In genomic region chr11:70526211-70526610, GRCm38 (mm10) we compare ENCODE assay signal across 9 mouse cellular contexts. TPM values are rescaled to one million over a fixed set of nuclear protein-coding genes. Genes with fewer than 3 reads are reported as not detected.
A peak's percentile ranks its signal among the peaks of the same experiment; 100 is the strongest.
DNase-seq lines count a peak whose midpoint lies in the region; ATAC-seq and TF ChIP-seq lines count a peak whose summit lies in the region.
"Had no signal": no experiment of that assay in that cellular context is flagged by ENCODE, and none has a peak within 500 bp of the region (broad histone marks: within the 10 kb centered on the region; RNA-seq: fewer than 3 reads in every experiment).

No protein-coding gene starts in this region.

- no peaks in the 10 kb centered on the region; the same call in none of the 2 replicates for H3K36me3 ChIP-seq in lung, postnatal 0 days (ENCODE audit: insufficient read depth, low read length)
- peaks cover 31% of the 10 kb centered on the region for H3K36me3 ChIP-seq in forebrain, embryonic 14.5 days (ENCODE audit: control insufficient read depth, insufficient read depth, low read length)
- peaks cover 30% of the 10 kb centered on the region for H3K36me3 ChIP-seq in limb, embryonic 15.5 days
- H3K36me3 ChIP-seq in stomach, postnatal 0 days (ENCODE audit: control insufficient read depth, insufficient read depth, low read length): peaks cover 9% of the 10 kb centered on the region; the same call in 1 of the 2 replicates

- no peak overlapping the region for H3K9ac ChIP-seq in lung, postnatal 0 days (replicated peaks; ENCODE audit: low read depth)
- peak overlapping the region; percentile 69; the same call in 1 of the 2 replicates for H3K9ac ChIP-seq in forebrain, embryonic 14.5 days (ENCODE audit: low read length)
- H3K9ac ChIP-seq in limb, embryonic 15.5 days: peak overlapping the region; percentile 58
- H3K9ac ChIP-seq in stomach, postnatal 0 days (ENCODE audit: low read length): peak overlapping the region; percentile 73; the same call in 1 of the 2 replicates

- no peaks in the 10 kb centered on the region for H3K27me3 ChIP-seq in lung, postnatal 0 days (replicated peaks; ENCODE audit: insufficient read depth, low read length)
- H3K27me3 ChIP-seq in forebrain, embryonic 14.5 days (replicated peaks; ENCODE audit: control insufficient read depth, insufficient read depth, low read length): no peaks in the 10 kb centered on the region
- H3K27me3 ChIP-seq in limb, embryonic 15.5 days: no peaks in the 10 kb centered on the region
- no peaks in the 10 kb centered on the region for H3K27me3 ChIP-seq in stomach, postnatal 0 days (ENCODE audit: control insufficient read depth, insufficient read depth, low read length)

- WGBS in lung, postnatal 0 days: 84% methylated on average over 12 of the region's 12 CpGs
- 88% methylated on average over 12 of the region's 12 CpGs for WGBS in forebrain, embryonic 14.5 days
- 87% methylated on average over 12 of the region's 12 CpGs for WGBS in limb, embryonic 15.5 days
- WGBS in stomach, postnatal 0 days: 85% methylated on average over 12 of the region's 12 CpGs

- no peak for ATAC-seq in lung, postnatal 0 days
- ATAC-seq in forebrain, embryonic 14.5 days: no peak
- ATAC-seq in limb, embryonic 15.5 days (ENCODE audit: insufficient number of reproducible peaks, low FRiP score, low TSS enrichment, low read depth): no peak
- ATAC-seq in stomach, postnatal 0 days (ENCODE audit: low FRiP score, low TSS enrichment): no peak

- peak overlapping the region; percentile 75; the same call in 1 of the 2 replicates for H3K4me3 ChIP-seq in lung, postnatal 0 days (ENCODE audit: low read depth, low read length)
- H3K4me3 ChIP-seq in forebrain, embryonic 14.5 days (ENCODE audit: low read depth, low read length): peak overlapping the region; percentile 62
- H3K4me3 ChIP-seq in limb, embryonic 15.5 days: peak overlapping the region; percentile 67
- H3K4me3 ChIP-seq in stomach, postnatal 0 days (ENCODE audit: low read depth, low read length): peak overlapping the region; percentile 68; the same call in 1 of the 2 replicates

- H3K9me3 ChIP-seq in lung, postnatal 0 days (ENCODE audit: low read length): no peaks in the 10 kb centered on the region
- no peaks in the 10 kb centered on the region for H3K9me3 ChIP-seq in forebrain, embryonic 14.5 days (replicated peaks; ENCODE audit: control insufficient read depth, low read length)
- H3K9me3 ChIP-seq in limb, embryonic 15.5 days: no peaks in the 10 kb centered on the region
- H3K9me3 ChIP-seq in stomach, postnatal 0 days (ENCODE audit: control insufficient read depth, low read length): no peaks in the 10 kb centered on the region

- TF ChIP-seq EP300 in lung, postnatal 0 days (IDR thresholded peaks at IDR 0.05): no peak
- TF ChIP-seq EP300 in stomach, postnatal 0 days (optimal IDR thresholded peaks at IDR 0.05): no peak

- H3K4me2 ChIP-seq in lung, postnatal 0 days (replicated peaks; ENCODE audit: low read depth, low read length): peak overlapping the region; percentile 73; the same call in 1 of the 2 replicates
- H3K4me2 ChIP-seq in forebrain, embryonic 14.5 days (ENCODE audit: low read length): peak overlapping the region; percentile 66
- peak overlapping the region; percentile 67 for H3K4me2 ChIP-seq in limb, embryonic 15.5 days
- peak overlapping the region; percentile 64 for H3K4me2 ChIP-seq in stomach, postnatal 0 days (replicated peaks; ENCODE audit: low read depth)

- no peak for DNase-seq in lung, postnatal 0 days (ENCODE audit: low spot score)
- DNase-seq in lung, postnatal 36 days: no peak
- no peak for DNase-seq in forebrain, embryonic 14.5 days (ENCODE audit: low spot score)
- no peak for DNase-seq in stomach, postnatal 0 days (ENCODE audit: low spot score)
- DNase-seq in urinary bladder, adult 2 months (ENCODE audit: low spot score): no peak
- no peak for DNase-seq in cerebellum, postnatal 10 days
- DNase-seq: gastrocnemius, postnatal 10 days; thymus, adult 18-20 months had no signal

- TF ChIP-seq CTCF in lung, postnatal 0 days (IDR thresholded peaks at IDR 0.05): no peak
- no peak for TF ChIP-seq CTCF in stomach, postnatal 0 days (IDR thresholded peaks at IDR 0.05; ENCODE audit: low read depth)

- H3K4me1 ChIP-seq in lung, postnatal 0 days (ENCODE audit: insufficient read depth, low read depth, low read length): no peaks in the 10 kb centered on the region; the same call in 1 of the 2 replicates
- peaks cover 4% of the 10 kb centered on the region; the same call in 1 of the 2 replicates for H3K4me1 ChIP-seq in forebrain, embryonic 14.5 days (ENCODE audit: control insufficient read depth, insufficient read depth, low read length)
- H3K4me1 ChIP-seq in limb, embryonic 15.5 days: peaks cover 13% of the 10 kb centered on the region
- H3K4me1 ChIP-seq in stomach, postnatal 0 days (replicated peaks; ENCODE audit: control insufficient read depth, insufficient read depth): no peaks in the 10 kb centered on the region

- H3K27ac ChIP-seq in lung, postnatal 0 days (ENCODE audit: low read length): no peak overlapping the region
- H3K27ac ChIP-seq in forebrain, embryonic 14.5 days (ENCODE audit: low read depth, low read length): no peak overlapping the region
- H3K27ac ChIP-seq in limb, embryonic 15.5 days: no peak overlapping the region
- H3K27ac ChIP-seq in stomach, postnatal 0 days (replicated peaks): no peak overlapping the region

RNA-seq across cellular contexts. Expression of gene Psmb6, which starts 1.0 kb away (rescaled TPM):
- polyA plus RNA-seq in lung, postnatal 0 days (2015; fragmentation: Nextera tagmentation; extraction: Ambion mirVana): 451 and 505 TPM in 2 replicates
- 841 and 1,034 TPM in 2 replicates for polyA plus RNA-seq in forebrain, embryonic 14.5 days (2014; fragmentation: Nextera tagmentation; extraction: Ambion mirVana)
- polyA plus RNA-seq in limb, embryonic 15.5 days (2015; fragmentation: Nextera tagmentation; extraction: Ambion mirVana): 660 and 698 TPM in 2 replicates
- 516 and 537 TPM in 2 replicates for polyA plus RNA-seq in stomach, postnatal 0 days (2015; fragmentation: Nextera tagmentation; extraction: Ambion mirVana)
- polyA plus RNA-seq in urinary bladder, adult 2 months (2012; rRNA removed): 249 and 294 TPM in 2 replicates

RNA-seq across cellular contexts. Expression of gene Gm40193, which starts 6.5 kb away (rescaled TPM):
- not detected in 2 replicates for polyA plus RNA-seq in lung, postnatal 0 days (2015; fragmentation: Nextera tagmentation; extraction: Ambion mirVana)
- polyA plus RNA-seq in forebrain, embryonic 14.5 days (2014; fragmentation: Nextera tagmentation; extraction: Ambion mirVana): not detected in 2 replicates
- polyA plus RNA-seq in limb, embryonic 15.5 days (2015; fragmentation: Nextera tagmentation; extraction: Ambion mirVana): not detected in 2 replicates
- not detected in 2 replicates for polyA plus RNA-seq in stomach, postnatal 0 days (2015; fragmentation: Nextera tagmentation; extraction: Ambion mirVana)
- polyA plus RNA-seq in urinary bladder, adult 2 months (2012; rRNA removed): not detected in 2 replicates

RNA-seq across cellular contexts. Expression of gene Gltpd2, which starts 7.2 kb away (rescaled TPM):
- 0.64 and 0.86 TPM in 2 replicates for polyA plus RNA-seq in lung, postnatal 0 days (2015; fragmentation: Nextera tagmentation; extraction: Ambion mirVana)
- 0.42 TPM in 1 of 2 replicates, not detected in the other for polyA plus RNA-seq in forebrain, embryonic 14.5 days (2014; fragmentation: Nextera tagmentation; extraction: Ambion mirVana)
- polyA plus RNA-seq in limb, embryonic 15.5 days (2015; fragmentation: Nextera tagmentation; extraction: Ambion mirVana): 0.26 and 0.65 TPM in 2 replicates
- 0.32 and 0.40 TPM in 2 replicates for polyA plus RNA-seq in stomach, postnatal 0 days (2015; fragmentation: Nextera tagmentation; extraction: Ambion mirVana)
- polyA plus RNA-seq in urinary bladder, adult 2 months (2012; rRNA removed): 0.14 and 0.15 TPM in 2 replicates

RNA-seq across cellular contexts. Expression of gene Vmo1, which starts 11.8 kb away (rescaled TPM):
- polyA plus RNA-seq in lung, postnatal 0 days (2015; fragmentation: Nextera tagmentation; extraction: Ambion mirVana): 0.43 and 0.68 TPM in 2 replicates
- 0.37 TPM in 1 of 2 replicates, not detected in the other for polyA plus RNA-seq in forebrain, embryonic 14.5 days (2014; fragmentation: Nextera tagmentation; extraction: Ambion mirVana)
- polyA plus RNA-seq in limb, embryonic 15.5 days (2015; fragmentation: Nextera tagmentation; extraction: Ambion mirVana): 0.23 and 0.27 TPM in 2 replicates
- polyA plus RNA-seq in stomach, postnatal 0 days (2015; fragmentation: Nextera tagmentation; extraction: Ambion mirVana): 0.15 and 0.36 TPM in 2 replicates
- polyA plus RNA-seq in urinary bladder, adult 2 months (2012; rRNA removed): 0.43 and 0.72 TPM in 2 replicates

RNA-seq across cellular contexts. Expression of gene Pld2, which starts 13.7 kb away (rescaled TPM):
- 10.8 and 13.5 TPM in 2 replicates for polyA plus RNA-seq in lung, postnatal 0 days (2015; fragmentation: Nextera tagmentation; extraction: Ambion mirVana)
- polyA plus RNA-seq in forebrain, embryonic 14.5 days (2014; fragmentation: Nextera tagmentation; extraction: Ambion mirVana): 4.8 and 5.8 TPM in 2 replicates
- 10.4 and 11.9 TPM in 2 replicates for polyA plus RNA-seq in limb, embryonic 15.5 days (2015; fragmentation: Nextera tagmentation; extraction: Ambion mirVana)
- 16.2 and 17.7 TPM in 2 replicates for polyA plus RNA-seq in stomach, postnatal 0 days (2015; fragmentation: Nextera tagmentation; extraction: Ambion mirVana)
- polyA plus RNA-seq in urinary bladder, adult 2 months (2012; rRNA removed): 33.6 and 38.7 TPM in 2 replicates
